Mouse (Mus musculus): ENCODE measurements around the gene Lamp2.
A peak's percentile ranks its signal among the peaks of the same experiment; 100 is the strongest.

Gene Lamp2

GRCm38 (mm10) chrX:38455890-38456634, at the start of gene Lamp2:
Lamp2 (minus strand) TSS chrX:38456454.
- DNase-seq: peak; percentile 84 to 93

DNA sequence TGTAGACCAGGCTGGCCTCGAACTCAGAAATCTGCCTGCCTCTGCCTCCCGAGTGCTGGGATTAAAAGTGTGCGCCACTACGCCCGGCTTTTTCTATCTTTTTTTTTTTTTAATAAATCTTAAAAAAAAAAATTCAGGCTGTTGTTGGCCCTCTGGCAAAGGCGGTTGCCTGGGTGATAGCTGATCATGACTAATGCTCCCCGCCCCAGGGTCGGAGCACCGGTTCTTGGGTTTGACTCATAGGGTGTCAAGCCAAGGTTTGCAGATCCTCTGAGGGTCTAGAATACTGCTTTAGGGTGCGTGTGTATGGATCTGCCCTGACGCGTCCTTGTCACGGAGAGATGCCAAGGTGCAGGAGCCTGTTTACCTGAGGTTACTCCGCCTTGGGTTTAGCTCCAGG, 48.6 kb upstream of the Lamp2 start:
- no peak for DNase-seq

GRCm38 (mm10) chrX:38502182-38502581, 45.9 kb upstream of the Lamp2 start:
- DNase-seq: peak in 1 of 2 experiments; percentile 8

DNA sequence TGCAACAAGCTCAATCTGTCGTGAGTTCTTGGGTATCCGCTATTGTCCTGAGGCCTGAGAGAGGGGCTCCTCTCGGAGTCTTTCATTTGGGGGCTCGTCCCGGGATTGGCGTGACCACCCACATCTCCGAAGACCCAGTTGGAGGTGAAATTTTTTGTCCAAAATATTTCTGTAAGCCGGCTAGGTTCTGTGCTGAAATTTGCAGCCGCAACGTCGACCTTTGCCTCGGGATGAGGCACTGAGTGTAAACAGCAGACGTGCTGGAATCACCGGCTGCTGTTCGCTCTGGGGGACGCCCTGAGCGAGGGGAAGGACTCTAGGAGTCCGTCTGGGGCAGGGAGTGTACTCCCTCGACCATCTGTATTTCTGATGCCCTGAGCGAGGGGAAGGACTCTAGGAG, 29.2 kb upstream of the Lamp2 start:
- DNase-seq: peak in 1 of 2 experiments; percentile 12

GRCm38 (mm10) chrX:38478583-38478982, 22.3 kb upstream of the Lamp2 start:
- no peak for DNase-seq

DNA sequence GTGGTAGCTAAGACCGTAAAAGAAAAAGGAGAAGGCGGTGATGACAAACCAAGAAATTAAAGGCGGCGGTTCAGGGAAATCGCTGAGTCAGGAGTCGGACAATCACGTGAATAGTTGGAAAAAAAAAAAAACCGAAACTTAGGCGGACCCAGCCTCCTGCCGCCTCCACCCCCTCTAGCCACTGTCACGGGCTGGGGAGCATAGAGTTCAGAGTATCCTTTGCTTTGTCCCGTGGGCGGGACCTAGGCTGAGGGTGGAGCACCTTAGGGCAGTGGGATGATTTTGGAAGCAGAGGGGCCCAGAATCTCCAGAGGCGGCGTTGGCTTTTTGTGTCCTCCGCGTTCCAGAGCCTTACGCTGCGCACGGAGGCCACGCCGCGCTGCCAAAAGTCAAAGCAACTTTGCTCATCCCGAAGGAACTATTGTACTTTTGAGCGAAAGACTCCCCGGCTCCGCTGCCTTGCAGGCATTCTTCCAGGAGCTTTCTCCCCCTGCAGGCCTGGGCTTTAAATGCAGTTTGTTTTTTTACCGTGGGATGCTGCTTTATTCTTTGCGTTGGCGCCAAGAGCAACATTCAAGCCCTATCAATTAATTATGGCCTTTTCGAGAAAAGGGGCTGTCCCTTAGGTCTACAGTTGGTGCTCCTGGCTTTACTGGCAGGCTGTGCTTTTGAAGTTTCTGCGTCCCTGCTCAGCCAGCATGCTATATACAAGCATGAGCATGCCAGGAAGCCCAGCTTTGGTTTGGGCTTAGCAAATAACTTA, 17.5 kb upstream of the Lamp2 start:
- DNase-seq: peak; percentile 85 to 86

- peak in 1 of 2 experiments; percentile 35 for DNase-seq
Measured at GRCm38 (mm10) chrX:38473164-38473536, 16.9 kb upstream of the Lamp2 start.

DNA sequence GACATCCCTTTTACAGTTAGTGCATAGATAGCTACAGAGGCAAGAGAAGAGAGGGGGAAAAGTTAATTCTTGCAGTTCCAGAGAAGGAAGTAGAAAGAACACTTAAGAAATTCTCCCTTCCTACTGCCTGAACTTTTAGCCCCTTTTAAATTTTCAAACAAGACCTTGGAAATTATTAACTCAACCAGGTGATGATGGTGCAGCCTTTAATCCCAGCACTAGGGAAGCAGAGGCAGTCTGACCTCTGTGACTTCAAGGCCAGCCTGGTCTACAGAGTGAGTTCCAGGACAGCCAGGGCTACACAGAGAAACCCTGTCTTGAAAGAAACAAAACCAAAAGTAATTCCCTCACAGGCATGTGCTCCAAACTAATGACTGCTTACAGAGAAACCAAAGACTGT, 10.0 kb upstream of the Lamp2 start:
- DNase-seq: peak in 1 of 2 experiments; percentile 28

DNA sequence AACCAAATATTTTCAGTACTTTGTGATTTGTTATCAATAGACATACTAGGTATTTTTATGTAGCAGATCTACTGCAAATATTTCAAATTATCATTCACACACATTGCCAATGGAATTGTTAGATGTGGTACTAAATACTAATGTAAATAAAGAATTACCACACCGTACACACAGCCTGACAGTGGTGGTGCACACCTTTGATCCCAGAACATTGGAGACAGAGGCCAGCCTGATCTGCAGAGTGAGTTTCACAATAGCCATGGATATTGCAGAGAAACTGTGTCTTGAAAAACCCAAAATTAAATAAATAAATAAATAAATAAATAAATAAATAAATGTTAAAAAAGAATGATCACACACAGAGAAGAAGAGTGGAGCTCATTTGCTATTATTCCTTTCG, 6.9 kb upstream of the Lamp2 start:
- no peak for DNase-seq

DNA sequence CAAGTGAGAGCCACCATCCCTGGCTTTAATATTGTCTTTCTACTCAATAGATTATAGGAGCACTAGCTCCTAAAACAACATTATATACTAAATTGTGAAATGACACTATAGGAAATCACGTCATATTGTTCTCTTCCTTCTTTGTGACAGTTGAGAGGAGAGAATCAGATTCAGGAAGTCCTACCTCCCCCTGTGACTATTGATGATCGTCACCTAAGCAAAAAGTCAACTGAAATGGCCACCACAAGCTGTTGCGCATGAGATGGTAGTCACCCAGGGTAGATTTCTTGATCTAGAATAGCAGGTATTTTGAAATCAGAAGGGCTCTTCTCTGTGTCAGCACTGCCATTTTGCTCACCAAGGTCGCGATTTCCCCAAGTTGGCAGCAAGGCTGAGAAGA, 5.8 kb upstream of the Lamp2 start:
- DNase-seq: no peak

- peak in 1 of 2 experiments; percentile 21 for DNase-seq
Measured at GRCm38 (mm10) chrX:38460887-38461286, 4.6 kb upstream of the Lamp2 start.

GRCm38 (mm10) chrX:38459076-38459475, 2.8 kb upstream of the Lamp2 start:
- peak in 1 of 2 experiments; percentile 13 for DNase-seq

DNA sequence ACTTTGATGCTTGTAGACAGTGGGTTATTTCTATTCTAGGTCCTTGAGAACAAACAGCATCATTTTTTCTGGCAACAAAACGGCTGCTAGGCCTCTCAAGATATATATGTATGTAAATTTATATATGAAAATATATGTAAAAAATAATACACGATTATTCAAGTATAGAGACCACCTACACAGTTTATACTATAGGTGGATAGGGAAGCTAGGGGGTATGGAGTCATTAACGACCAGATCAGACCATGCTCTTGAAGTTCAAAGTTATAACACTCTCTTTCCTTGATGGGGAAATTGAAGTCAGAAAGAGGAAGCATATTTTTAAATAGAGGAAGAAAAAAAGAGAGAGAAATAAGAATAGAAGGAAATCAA, 367 bp upstream of the Lamp2 start:
- no peak for DNase-seq

- DNase-seq: no peak
Measured at GRCm38 (mm10) chrX:38455474-38455873, 780 bp downstream of the Lamp2 start.

- peak; percentile 30 to 54 for DNase-seq
Measured at GRCm38 (mm10) chrX:38454900-38455299, 1.4 kb downstream of the Lamp2 start.

DNA sequence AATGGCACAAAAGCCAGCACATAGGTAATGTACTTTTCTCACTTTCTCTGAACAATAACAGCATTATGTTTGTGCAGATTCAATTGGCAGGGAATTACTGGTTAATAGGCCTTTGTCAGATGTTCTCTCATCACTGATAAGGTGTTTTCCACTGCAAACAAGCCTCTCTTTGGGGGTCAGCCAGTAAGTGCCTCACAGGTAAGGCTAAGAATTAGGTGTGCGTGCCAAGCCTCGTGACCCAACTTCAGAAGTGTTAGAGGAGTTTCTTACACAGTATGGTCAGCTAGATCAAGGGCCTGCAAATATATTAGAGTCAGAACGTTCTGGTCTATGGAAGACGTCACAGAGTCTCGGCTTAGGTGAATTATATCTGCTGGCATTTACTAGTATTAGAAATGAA, 2.3 kb downstream of the Lamp2 start:
- DNase-seq: no peak

GRCm38 (mm10) chrX:38450476-38450875, 5.8 kb downstream of the Lamp2 start:
- DNase-seq: peak; percentile 37 to 44

DNA sequence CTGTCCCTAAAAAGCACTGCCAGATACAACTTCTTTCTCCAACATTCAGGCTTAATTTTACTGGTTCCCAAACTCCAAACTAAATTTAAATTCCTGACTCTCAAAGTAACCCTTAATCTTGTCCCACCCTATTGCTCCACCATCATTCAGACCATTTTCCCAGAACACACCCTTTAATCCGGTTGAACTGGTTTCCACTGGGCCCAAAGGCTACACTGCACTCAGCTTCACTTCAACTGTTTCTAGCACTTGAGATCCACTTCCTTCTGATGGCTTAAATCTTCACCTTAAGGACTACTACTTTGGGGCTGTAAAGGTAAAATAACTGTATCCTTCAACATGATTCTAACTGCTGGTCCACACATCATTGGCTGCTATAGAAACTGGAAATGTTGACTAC, 10.5 kb downstream of the Lamp2 start:
- no peak for DNase-seq

DNA sequence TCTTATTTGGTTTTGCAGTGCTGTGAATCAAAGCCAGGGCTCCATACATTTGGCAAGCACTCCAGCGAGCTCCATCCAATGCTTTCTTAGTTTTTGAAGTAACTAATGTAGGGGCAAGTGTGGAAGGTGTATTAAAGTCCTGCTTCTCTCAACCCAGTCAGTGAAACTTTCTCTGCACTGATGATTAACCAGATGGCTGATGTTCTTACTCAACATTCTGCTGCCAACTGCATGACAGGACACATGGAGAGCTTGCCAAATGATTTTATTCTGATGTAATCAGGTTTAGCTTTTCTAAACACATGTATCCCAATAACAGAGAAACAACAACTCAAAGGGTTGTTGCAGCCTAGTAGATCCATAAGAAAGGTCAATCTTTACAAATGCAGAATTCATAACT, 13.8 kb downstream of the Lamp2 start:
- DNase-seq: peak; percentile 28 to 61

DNA sequence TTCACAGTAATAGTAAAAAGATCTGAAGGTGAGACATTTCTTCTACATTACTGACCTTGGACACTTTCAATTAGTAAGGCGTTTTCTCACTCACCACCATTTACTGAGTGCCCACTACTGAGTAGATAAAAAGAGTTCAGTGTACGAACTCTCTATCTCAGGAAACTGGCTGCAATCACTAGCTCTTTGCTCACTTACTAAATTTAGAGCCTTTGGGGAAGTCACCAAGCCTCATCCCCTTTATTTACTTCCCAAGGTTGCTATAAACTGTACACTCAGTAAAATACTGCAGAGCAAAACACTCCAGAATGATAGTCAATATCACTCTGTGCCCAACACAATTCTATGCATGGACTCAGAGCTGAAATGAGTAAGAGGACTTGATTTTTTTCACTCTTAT, 16.6 kb downstream of the Lamp2 start:
- no peak for DNase-seq

DNA sequence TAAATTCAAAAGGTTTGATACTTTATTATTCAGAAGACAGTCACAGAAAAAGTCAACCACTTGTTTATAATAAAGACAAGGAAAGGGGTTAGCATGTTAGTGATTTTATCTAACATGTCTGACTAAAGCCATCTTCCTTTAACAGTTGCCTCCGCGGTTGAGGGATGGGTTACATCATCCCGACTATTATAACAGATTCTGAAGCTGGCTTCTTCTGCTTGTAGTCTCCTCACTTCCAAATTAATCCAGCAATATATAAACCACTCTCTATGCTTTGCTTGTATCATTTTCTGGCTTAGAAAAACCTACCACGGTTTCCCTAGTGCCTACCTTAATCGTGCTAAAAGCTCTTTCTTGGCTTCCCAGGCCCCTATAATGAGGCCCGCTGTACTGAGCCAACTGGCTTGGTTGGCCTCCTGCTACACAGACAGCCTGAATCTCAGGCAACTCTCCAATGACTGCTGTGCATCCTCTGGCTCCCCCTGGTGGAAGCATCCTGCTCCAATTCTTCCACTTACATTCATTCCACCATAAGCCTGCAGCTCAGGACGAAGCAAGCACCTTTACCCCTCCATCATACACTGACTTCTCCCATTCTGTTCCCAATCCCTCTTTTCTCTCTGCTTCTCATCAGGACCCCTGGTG, 18.0 kb downstream of the Lamp2 start:
- DNase-seq: peak; percentile 76 to 87

- DNase-seq: no peak
Measured at GRCm38 (mm10) chrX:38429455-38429854, 26.8 kb downstream of the Lamp2 start.

DNA sequence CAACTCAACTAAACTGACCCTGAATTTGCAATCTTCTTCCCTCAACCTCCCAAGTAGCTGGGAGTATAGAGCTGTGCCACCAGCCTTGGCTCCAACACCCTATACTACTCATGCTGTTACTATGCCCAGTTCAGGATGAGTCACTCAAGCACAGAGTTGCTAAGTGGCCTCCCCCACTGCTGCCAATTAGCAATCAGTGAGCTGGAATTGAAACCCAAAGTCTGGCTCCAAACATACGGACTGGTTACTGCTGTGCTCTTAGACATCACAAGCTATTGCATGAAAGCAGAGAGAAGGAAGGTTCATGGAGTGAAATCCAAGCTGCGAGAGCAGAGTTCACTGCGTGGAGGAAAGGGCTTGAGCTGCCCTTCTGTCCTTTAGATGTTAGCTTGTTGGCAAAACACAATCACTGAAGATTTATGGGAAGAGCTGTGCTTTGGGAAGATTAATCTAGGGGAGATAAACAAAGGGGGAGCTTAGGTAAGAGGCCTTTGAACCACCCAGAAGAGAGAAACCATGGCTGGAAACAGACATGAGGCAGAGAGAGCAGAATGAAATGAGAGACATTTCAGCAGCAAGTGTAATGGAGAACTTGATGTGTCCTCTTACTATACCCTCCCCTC, 27.3 kb downstream of the Lamp2 start:
- DNase-seq: peak in 1 of 2 experiments; percentile 19

All from kidney, postnatal 36 days (tissue).